Mouse (Mus musculus) liver, postnatal 0 days (tissue): ENCODE data around the gene Cry1.

ENCODE experiments used
- CTCF ChIP-seq: sonication (generic); IDR thresholded peaks from 2 replicates; pipeline ENCODE4 v1.5.1; 2016; ENCODE audit warnings: antibody characterized with exemption, low read depth
- EP300 ChIP-seq: IDR thresholded peaks from 2 replicates; pipeline ENCODE4 v1.6.1; 2016; ENCODE audit warnings: antibody characterized with exemption, low read depth, mild to moderate bottlenecking

DNA sequence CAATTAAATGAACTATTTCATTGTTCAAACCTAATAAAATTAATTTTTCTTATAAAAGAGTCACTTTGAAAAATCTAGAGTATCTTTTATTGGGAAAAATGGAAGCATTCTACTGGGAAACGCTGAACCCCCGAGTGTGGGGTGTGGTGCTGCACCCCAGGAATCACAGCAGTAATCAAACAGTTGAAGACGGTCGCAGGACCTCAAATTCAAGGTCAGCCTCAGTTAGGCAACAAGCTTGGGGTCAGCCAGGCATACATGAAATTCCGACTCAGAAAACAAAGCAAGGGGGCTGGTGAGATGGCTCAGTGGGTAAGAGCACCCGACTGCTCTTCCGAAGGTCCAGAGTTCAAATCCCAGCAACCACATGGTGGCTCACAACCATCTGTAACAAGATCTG is 27.4 kb downstream of the Cry1 start:
- no peak for TF ChIP-seq CTCF
- TF ChIP-seq EP300 = no peak
